16 mouse cellular contexts compared by ENCODE assay signal in genomic region chr17:5506988-5507387, GRCm38 (mm10). TPM values are rescaled to one million over a fixed set of nuclear protein-coding genes. Genes with fewer than 3 reads are reported as not detected.
A peak's percentile ranks its signal among the peaks of the same experiment; 100 is the strongest.
DNase-seq lines count a peak whose midpoint lies in the region; ATAC-seq and TF ChIP-seq lines count a peak whose summit lies in the region.
"Had no signal": no experiment of that assay in that cellular context is flagged by ENCODE, and none has a peak within 500 bp of the region (broad histone marks: within the 10 kb centered on the region; RNA-seq: fewer than 3 reads in every experiment).

No protein-coding gene starts in this region.

- H3K27ac ChIP-seq in heart, embryonic 10.5 days, result peak overlapping the region; percentile 76
- no peak overlapping the region for H3K27ac ChIP-seq in kidney, embryonic 14.5 days (ENCODE audit: low read depth, low read length)
- H3K27ac ChIP-seq: forebrain, embryonic 10.5 days; hindbrain, embryonic 10.5 days; limb, embryonic 15.5 days had no signal

- TF ChIP-seq CTCF in G1E (IDR thresholded peaks at IDR 0.05; ENCODE audit: low read depth, low read length), result no peak

- H3K4me1 ChIP-seq in heart, embryonic 10.5 days, result peaks cover 36% of the 10 kb centered on the region
- peaks cover 84% of the 10 kb centered on the region for H3K4me1 ChIP-seq in G1E (ENCODE audit: insufficient read depth, low read depth, low read length)
- H3K4me1 ChIP-seq in erythroblast, embryonic 14.5 days (ENCODE audit: control insufficient read depth), result peaks cover 93% of the 10 kb centered on the region
- H3K4me1 ChIP-seq in kidney, embryonic 14.5 days (ENCODE audit: control insufficient read depth, insufficient read depth, low read length), result peaks cover 7% of the 10 kb centered on the region; the same call in 1 of the 2 replicates
- H3K4me1 ChIP-seq: forebrain, embryonic 10.5 days had no signal

- no peak overlapping the region for H3K4me2 ChIP-seq in kidney, embryonic 14.5 days (replicated peaks; ENCODE audit: low read depth, low read length)
- H3K4me2 ChIP-seq: limb, embryonic 15.5 days had no signal

- peak; percentile 91 for DNase-seq in heart, embryonic 10.5 days (ENCODE audit: low spot score)
- no peak for DNase-seq in heart, adult 18-20 months
- peak; percentile 69 for DNase-seq in G1E (ENCODE audit: low spot score)
- no peak for DNase-seq in cerebellum, adult 9-11 months
- DNase-seq in lung, postnatal 4 days, result no peak
- DNase-seq: B cell, adult 2 months; cerebellum, adult 9-10 months; gastrocnemius, postnatal 36 days; kidney, adult 18-20 months; right cerebral cortex, postnatal 25 days had no signal

- no peaks in the 10 kb centered on the region for H3K27me3 ChIP-seq in heart, embryonic 10.5 days (ENCODE audit: insufficient read depth, poor library complexity, severe bottlenecking)
- no peaks in the 10 kb centered on the region for H3K27me3 ChIP-seq in G1E (ENCODE audit: insufficient read depth, low read length)
- no peaks in the 10 kb centered on the region for H3K27me3 ChIP-seq in erythroblast, embryonic 14.5 days (ENCODE audit: control insufficient read depth)
- H3K27me3 ChIP-seq in kidney, embryonic 14.5 days (ENCODE audit: control insufficient read depth, insufficient read depth, low read length), result no peaks in the 10 kb centered on the region
- H3K27me3 ChIP-seq: limb, embryonic 15.5 days had no signal

- H3K9ac ChIP-seq in kidney, embryonic 14.5 days (ENCODE audit: low read depth, low read length), result no peak overlapping the region
- H3K9ac ChIP-seq: limb, embryonic 15.5 days had no signal

- no peaks in the 10 kb centered on the region for H3K9me3 ChIP-seq in heart, embryonic 10.5 days
- H3K9me3 ChIP-seq in G1E (replicated peaks), result no peaks in the 10 kb centered on the region
- no peaks in the 10 kb centered on the region for H3K9me3 ChIP-seq in erythroblast, embryonic 14.5 days (ENCODE audit: control insufficient read depth, low read length)
- H3K9me3 ChIP-seq in kidney, embryonic 14.5 days (ENCODE audit: control insufficient read depth, low read length), result no peaks in the 10 kb centered on the region
- H3K9me3 ChIP-seq: forebrain, embryonic 10.5 days; hindbrain, embryonic 10.5 days; limb, embryonic 15.5 days had no signal

- WGBS in heart, embryonic 10.5 days, result 26% methylated on average over 5 of the region's 5 CpGs
- 64% methylated on average over 5 of the region's 5 CpGs for WGBS in kidney, embryonic 14.5 days

- peak overlapping the region; percentile 12; the same call in 1 of the 2 replicates for H3K4me3 ChIP-seq in heart, embryonic 10.5 days
- H3K4me3 ChIP-seq in G1E (ENCODE audit: low read depth, low read length), result peak overlapping the region; percentile 60; the same call in 1 of the 2 replicates
- peak overlapping the region; percentile 58 for H3K4me3 ChIP-seq in erythroblast, embryonic 14.5 days (replicated peaks)
- H3K4me3 ChIP-seq in kidney, embryonic 14.5 days (ENCODE audit: low read length), result no peak overlapping the region
- H3K4me3 ChIP-seq: forebrain, embryonic 10.5 days; hindbrain, embryonic 10.5 days; limb, embryonic 15.5 days had no signal

- peak; percentile 87 for ATAC-seq in G1E (ENCODE audit: extremely low read depth, insufficient number of reproducible peaks, low FRiP score, poor library complexity, severe bottlenecking)
- ATAC-seq in megakaryocyte progenitor cell, adult 5-6 weeks (replicated peaks; ENCODE audit: poor library complexity), result peak; percentile 75
- ATAC-seq in kidney, embryonic 14.5 days (ENCODE audit: low FRiP score, low TSS enrichment), result no peak

- H3K36me3 ChIP-seq in heart, embryonic 10.5 days, result no peaks in the 10 kb centered on the region
- peaks cover 13% of the 10 kb centered on the region for H3K36me3 ChIP-seq in G1E (replicated peaks)
- peaks cover 75% of the 10 kb centered on the region for H3K36me3 ChIP-seq in erythroblast, embryonic 14.5 days (ENCODE audit: control insufficient read depth)
- H3K36me3 ChIP-seq in kidney, embryonic 14.5 days (ENCODE audit: control insufficient read depth, insufficient read depth, low read length), result no peaks in the 10 kb centered on the region
- H3K36me3 ChIP-seq: forebrain, embryonic 10.5 days; hindbrain, embryonic 10.5 days; limb, embryonic 15.5 days had no signal

RNA-seq across cellular contexts. Expression of gene Zdhhc14, which starts 14.6 kb away (rescaled TPM):
- 1.2 and 1.6 TPM in 2 replicates for polyA plus RNA-seq in heart, embryonic 10.5 days (2016; fragmentation: Nextera tagmentation; extraction: Ambion mirVana)
- total RNA-seq in heart, adult 18-20 months (2021), result 1 to 10 TPM; 4.5 to 5.7 TPM
- total RNA-seq in G1E (2014; fragmentation: Nextera tagmentation) (4.9 and 21.4 TPM in 2 replicates), G1E (2017) (1.1 and 1.3 TPM in 2 replicates)
- 7.3 and 9.1 TPM in 2 replicates for polyA plus RNA-seq in G1E (2012)
- 6.5 and 6.7 TPM in 2 replicates for polyA plus RNA-seq in erythroblast, embryonic 14.5 days (2012)
- 2.1 and 2.2 TPM in 2 replicates for total RNA-seq in megakaryocyte progenitor cell, adult 5-6 weeks (2015)
- total RNA-seq in megakaryocyte progenitor cell, adult 5-6 weeks (2017), result 1.00 and 1.7 TPM in 2 replicates
- polyA plus RNA-seq in kidney, embryonic 14.5 days (2014; fragmentation: Nextera tagmentation; extraction: Ambion mirVana), result 2.0 and 2.7 TPM in 2 replicates

Comparison
In these comparisons a context has a peak if more than half of its experiments do, and no peak if none do; other contexts are left out.
1. DNase-seq: peak in heart, embryonic 10.5 days (single experiment) and G1E (single experiment); none in heart, adult 18-20 months (0 of 2), cerebellum, adult 9-11 months (single experiment) and lung, postnatal 4 days (0 of 2).